Mouse (Mus musculus) mesoderm, embryonic 11.5 days (tissue): ENCODE data around the gene C1galt1c1.

Experiments
- DNase-seq: peaks from one replicate; pipeline ENCODE4 v3.0.0-alpha.2; 2012; ENCODE audit warnings: low read depth, low spot score

The C1galt1c1 gene

GRCm38 (mm10) chrX:38634801-38635637, at the start of gene C1galt1c1:
C1galt1c1 (minus strand) TSS chrX:38635087.
- peak; percentile 88 for DNase-seq

GRCm38 (mm10) chrX:38681972-38682371, 47.1 kb upstream of the C1galt1c1 start:
- DNase-seq = no peak

- DNase-seq = no peak
Measured at GRCm38 (mm10) chrX:38669111-38669903, 34.4 kb upstream of the C1galt1c1 start.

- no peak for DNase-seq
Measured at GRCm38 (mm10) chrX:38656206-38656883, 21.5 kb upstream of the C1galt1c1 start.

GRCm38 (mm10) chrX:38654681-38655080, 19.8 kb upstream of the C1galt1c1 start:
- DNase-seq = no peak

GRCm38 (mm10) chrX:38653181-38653580, 18.3 kb upstream of the C1galt1c1 start:
- DNase-seq = no peak

GRCm38 (mm10) chrX:38651167-38651566, 16.3 kb upstream of the C1galt1c1 start:
- DNase-seq = no peak

GRCm38 (mm10) chrX:38650404-38651039, 15.6 kb upstream of the C1galt1c1 start:
- no peak for DNase-seq

- DNase-seq = no peak
Measured at GRCm38 (mm10) chrX:38642183-38642582, 7.3 kb upstream of the C1galt1c1 start.

GRCm38 (mm10) chrX:38641435-38641834, 6.5 kb upstream of the C1galt1c1 start:
- DNase-seq = no peak

- no peak for DNase-seq
Measured at GRCm38 (mm10) chrX:38635638-38635931, 698 bp upstream of the C1galt1c1 start.

GRCm38 (mm10) chrX:38600995-38601369, 33.9 kb downstream of the C1galt1c1 start:
- peak; percentile 11 for DNase-seq

GRCm38 (mm10) chrX:38600177-38600994, 34.5 kb downstream of the C1galt1c1 start, which contains the start of gene Mcts1:
Mcts1 (plus strand) TSS chrX:38600578.
- DNase-seq = peak; percentile 86

GRCm38 (mm10) chrX:38593180-38593889, 41.6 kb downstream of the C1galt1c1 start:
- DNase-seq = peak; percentile 21

GRCm38 (mm10) chrX:38591749-38592148, 43.1 kb downstream of the C1galt1c1 start:
- DNase-seq = no peak

- DNase-seq = peak; percentile 56
Measured at GRCm38 (mm10) chrX:38589827-38590226, 45.1 kb downstream of the C1galt1c1 start.

GRCm38 (mm10) chrX:38583261-38583660, 51.6 kb downstream of the C1galt1c1 start:
- DNase-seq = no peak

- DNase-seq = no peak
Measured at GRCm38 (mm10) chrX:38581140-38581539, 53.7 kb downstream of the C1galt1c1 start.
